Mouse (Mus musculus): ENCODE measurements at regions not wholly inside any gene's neighbourhood (a gene's known extent, or its start where the extent isn't known, plus 50 kb on each side); places are given as distances from the start of the nearest gene placed in this dataset.
A peak's percentile ranks its signal among the peaks of the same experiment; 100 is the strongest.
"Not testable (repeated sequence)": the region's sequence is repeated elsewhere in the genome, so short reads cannot be mapped to it uniquely, and the experiment has no call there.

GRCm38 (mm10) chr10:11515144-11515543, 171.9 kb downstream of the Epm2a start:
- DNase-seq (ENCODE audit: low spot score in 2 of 2): peak; percentile 9 to 19

- DNase-seq (ENCODE audit: low spot score in 2 of 2): no peak
Observed at GRCm38 (mm10) chr10:11517122-11517521, 173.9 kb downstream of the Epm2a start.

- DNase-seq (ENCODE audit: low spot score in 2 of 2): no peak
Observed at GRCm38 (mm10) chr10:11531343-11531742, 188.1 kb downstream of the Epm2a start.

GRCm38 (mm10) chr10:11555376-11555775, 212.2 kb downstream of the Epm2a start:
- not testable (repeated sequence) for DNase-seq (ENCODE audit: low spot score in 2 of 2)

- DNase-seq (ENCODE audit: low spot score in 2 of 2): no peak
Observed at GRCm38 (mm10) chr10:11570523-11571055, 227.4 kb downstream of the Epm2a start.

- no peak for DNase-seq (ENCODE audit: low spot score in 2 of 2)
Observed at GRCm38 (mm10) chr10:11608451-11608850, 265.2 kb downstream of the Epm2a start.

- DNase-seq (ENCODE audit: low spot score in 2 of 2): not testable (repeated sequence)
Observed at GRCm38 (mm10) chr10:11609092-11609491, 265.9 kb downstream of the Epm2a start.

- no peak for DNase-seq (ENCODE audit: low spot score in 2 of 2)
Observed at GRCm38 (mm10) chr10:11648151-11648550, 304.9 kb downstream of the Epm2a start.

- no peak for DNase-seq (ENCODE audit: low spot score in 2 of 2)
Observed at GRCm38 (mm10) chr10:11660056-11660770, 317.0 kb downstream of the Epm2a start.

GRCm38 (mm10) chr10:11661660-11662250, 318.6 kb downstream of the Epm2a start:
- DNase-seq (ENCODE audit: low spot score in 2 of 2): no peak

GRCm38 (mm10) chr10:11709742-11710141, 366.5 kb downstream of the Epm2a start:
- DNase-seq (ENCODE audit: low spot score in 2 of 2): no peak

GRCm38 (mm10) chr10:11724775-11725174, 381.6 kb downstream of the Epm2a start:
- DNase-seq (ENCODE audit: low spot score in 2 of 2): no peak

- DNase-seq (ENCODE audit: low spot score in 2 of 2): no peak
Observed at GRCm38 (mm10) chr10:11729536-11729935, 386.3 kb downstream of the Epm2a start.

GRCm38 (mm10) chr10:11739574-11740368, 396.6 kb downstream of the Epm2a start:
- DNase-seq (ENCODE audit: low spot score in 2 of 2): no peak

- DNase-seq (ENCODE audit: low spot score in 2 of 2): no peak
Observed at GRCm38 (mm10) chr10:11745587-11745986, 402.4 kb downstream of the Epm2a start.

GRCm38 (mm10) chr10:11746959-11747358, 403.8 kb downstream of the Epm2a start:
- no peak for DNase-seq (ENCODE audit: low spot score in 2 of 2)

- DNase-seq (ENCODE audit: low spot score in 2 of 2): no peak
Observed at GRCm38 (mm10) chr10:11755105-11755730, 412.0 kb downstream of the Epm2a start.

- DNase-seq (ENCODE audit: low spot score in 2 of 2): no peak
Observed at GRCm38 (mm10) chr10:11777894-11778293, 434.7 kb downstream of the Epm2a start.

GRCm38 (mm10) chr10:11780302-11780701, 437.1 kb downstream of the Epm2a start:
- no peak for DNase-seq (ENCODE audit: low spot score in 2 of 2)

GRCm38 (mm10) chr10:11787240-11787639, 444.0 kb downstream of the Epm2a start:
- DNase-seq (ENCODE audit: low spot score in 2 of 2): no peak

GRCm38 (mm10) chr10:11799510-11799909, 456.3 kb downstream of the Epm2a start:
- no peak for DNase-seq (ENCODE audit: low spot score in 2 of 2)

All from heart, adult 9 months (tissue).